Mouse (Mus musculus): ENCODE results near the gene Wwox.

The Wwox gene

GRCm38 (mm10) chr8:114439334-114440204 is at the start of gene Wwox:
Wwox (plus strand) TSS chr8:114439655.
- DNase-seq, result peak; percentile 99

- DNase-seq, result no peak
Measured at GRCm38 (mm10) chr8:114390465-114391254, 48.8 kb upstream of the Wwox start.

- no peak for DNase-seq
Measured at GRCm38 (mm10) chr8:114398326-114398725, 41.1 kb upstream of the Wwox start.

GRCm38 (mm10) chr8:114399273-114399672 is 40.2 kb upstream of the Wwox start:
- DNase-seq, result no peak

- no peak for DNase-seq
Measured at GRCm38 (mm10) chr8:114401679-114402078, 37.8 kb upstream of the Wwox start.

GRCm38 (mm10) chr8:114411421-114411820 is 28.0 kb upstream of the Wwox start:
- no peak for DNase-seq

- no peak for DNase-seq
Measured at GRCm38 (mm10) chr8:114417786-114418185, 21.7 kb upstream of the Wwox start, which contains the start of gene Clec3a. Clec3a (plus strand) TSS chr8:114418086.

- DNase-seq, result no peak
Measured at GRCm38 (mm10) chr8:114418486-114418885, 21.0 kb upstream of the Wwox start.

- no peak for DNase-seq
Measured at GRCm38 (mm10) chr8:114418904-114419303, 20.6 kb upstream of the Wwox start.

GRCm38 (mm10) chr8:114421544-114421943 is 17.9 kb upstream of the Wwox start:
- peak; percentile 52 for DNase-seq

- no peak for DNase-seq
Measured at GRCm38 (mm10) chr8:114438236-114438635, 1.2 kb upstream of the Wwox start.

GRCm38 (mm10) chr8:114440205-114440589 is 742 bp downstream of the Wwox start:
- DNase-seq, result no peak

- DNase-seq, result no peak
Measured at GRCm38 (mm10) chr8:114441616-114442015, 2.2 kb downstream of the Wwox start.

- no peak for DNase-seq
Measured at GRCm38 (mm10) chr8:114446884-114447283, 7.4 kb downstream of the Wwox start.

GRCm38 (mm10) chr8:114452278-114452677 is 12.8 kb downstream of the Wwox start:
- DNase-seq, result no peak

- peak; percentile 57 for DNase-seq
Measured at GRCm38 (mm10) chr8:114452781-114453221, 13.3 kb downstream of the Wwox start.

GRCm38 (mm10) chr8:114455302-114455701 is 15.8 kb downstream of the Wwox start:
- no peak for DNase-seq

- peak; percentile 44 for DNase-seq
Measured at GRCm38 (mm10) chr8:114455953-114456352, 16.5 kb downstream of the Wwox start.

- no peak for DNase-seq
Measured at GRCm38 (mm10) chr8:114458113-114458784, 18.8 kb downstream of the Wwox start.

- DNase-seq, result no peak
Measured at GRCm38 (mm10) chr8:114460600-114460999, 21.1 kb downstream of the Wwox start.

GRCm38 (mm10) chr8:114462591-114462990 is 23.1 kb downstream of the Wwox start:
- DNase-seq, result no peak

- DNase-seq, result no peak
Measured at GRCm38 (mm10) chr8:114463305-114463704, 23.9 kb downstream of the Wwox start.

All from right cerebral cortex, adult 18-20 months (tissue).